Mouse (Mus musculus) C2C12 (cell line): Measurements from ENCODE around the gene Efcab12.

Experiments
- CEBPB ChIP-seq: IDR thresholded peaks from one replicate; pipeline ENCODE4 v1.6.1; 2011; ENCODE audit warnings: low read depth, mild to moderate bottlenecking, control low read depth, moderate library complexity
- CTCF ChIP-seq: IDR thresholded peaks from one replicate; pipeline ENCODE4 v1.5.1; 2011; ENCODE audit not compliant: control insufficient read depth, insufficient read depth, insufficient read length
- MAX ChIP-seq: IDR thresholded peaks from one replicate; pipeline ENCODE4 v1.6.1; 2011; ENCODE audit warnings: mild to moderate bottlenecking, control low read depth
- MYOG ChIP-seq: IDR thresholded peaks from one replicate; pipeline ENCODE4 v1.6.1; 2011; ENCODE audit not compliant: control insufficient read depth, insufficient read length; ENCODE audit errors: extremely low read depth
- USF1 ChIP-seq: IDR thresholded peaks from one replicate; pipeline ENCODE4 v1.6.1; 2011; ENCODE audit warnings: low read depth, mild to moderate bottlenecking, control low read depth, moderate library complexity

- TF ChIP-seq MAX (no peak), MYOG (no peak), CTCF (no peak), CEBPB (no peak), USF1 (no peak)
These were observed 64.2 kb downstream of the Efcab12 start for GRCm38 (mm10) chr6:115773966-115774413.
